Mouse (Mus musculus): Measurements from ENCODE around the gene Trib3. TPM values are rescaled to one million over a fixed set of nuclear protein-coding genes. Genes with fewer than 3 reads are reported as not detected.
A peak's percentile ranks its signal among the peaks of the same experiment; 100 is the strongest.

Gene Trib3
- 3.9 and 6.5 TPM in 2 replicates for polyA plus RNA-seq (2015; fragmentation: Nextera tagmentation; extraction: Ambion mirVana)

DNA sequence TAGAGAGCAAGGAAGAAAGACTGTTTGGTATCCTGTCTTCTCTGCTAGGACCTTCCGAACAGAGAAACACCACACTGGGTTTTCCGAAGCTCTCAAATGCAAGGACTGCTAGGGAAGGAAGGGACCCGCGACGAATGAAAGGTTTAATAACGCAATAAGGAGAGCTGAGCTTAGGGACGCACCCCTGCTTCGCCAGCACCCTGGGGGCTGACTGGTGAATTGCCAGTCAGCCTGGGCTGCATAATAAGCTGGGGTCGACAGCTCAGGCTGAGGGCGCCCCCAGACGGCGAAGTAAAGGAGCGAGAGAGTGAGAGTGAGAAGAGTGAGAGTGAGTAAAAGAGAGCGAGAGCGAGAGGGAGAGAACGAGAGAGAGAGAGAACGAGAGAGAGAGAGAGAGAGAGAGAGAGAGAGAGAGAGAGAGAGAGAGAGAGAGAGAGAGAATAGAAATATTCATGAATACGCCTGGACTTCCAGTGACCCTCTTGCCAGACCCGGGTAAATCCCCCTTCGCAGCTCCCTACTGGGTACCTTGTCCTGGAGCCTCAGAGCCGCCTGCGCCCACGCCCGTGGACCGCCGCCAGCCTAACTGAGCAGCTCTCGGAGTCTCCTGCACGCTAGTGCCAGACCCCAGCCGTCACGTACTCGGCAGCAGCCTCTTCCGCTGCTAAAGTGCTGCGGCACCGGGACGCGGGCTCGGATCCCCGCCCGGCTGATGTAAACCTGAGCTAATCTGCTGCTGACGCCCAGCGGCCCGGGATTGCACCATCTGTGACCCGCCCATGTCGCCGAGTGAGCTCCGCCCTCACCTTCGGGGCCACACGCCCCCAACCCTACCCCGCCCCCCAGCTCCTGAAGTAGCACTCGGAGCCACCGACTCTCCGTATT lies at the start of gene Trib3:
TSS of gene Trib3 (minus strand) at position 704 of the 885 bp plus-strand sequence.
- under 1% methylated on average over 52 of the region's 52 CpGs for WGBS
- H3K27ac ChIP-seq (replicated peaks): no peak within 1 kb of the TSS
- peaks cover 13% of the 10 kb centered on the region for H3K4me1 ChIP-seq
- no peaks in the 10 kb centered on the region for H3K36me3 ChIP-seq
- peak within 1 kb of the TSS; percentile 95 for H3K4me2 ChIP-seq (replicated peaks)
- H3K9ac ChIP-seq: peak within 1 kb of the TSS; percentile 24
- ATAC-seq (ENCODE audit: insufficient number of reproducible peaks, low FRiP score, low TSS enrichment, low read depth): peak; percentile 79
- H3K9me3 ChIP-seq (replicated peaks): no peaks in the 10 kb centered on the region
- 0 out of 2 replicates have a peak, but pooled peaks cover 3% of the 10 kb centered on the region for H3K27me3 ChIP-seq
- H3K4me3 ChIP-seq (replicated peaks): peak within 1 kb of the TSS; percentile 56

DNA sequence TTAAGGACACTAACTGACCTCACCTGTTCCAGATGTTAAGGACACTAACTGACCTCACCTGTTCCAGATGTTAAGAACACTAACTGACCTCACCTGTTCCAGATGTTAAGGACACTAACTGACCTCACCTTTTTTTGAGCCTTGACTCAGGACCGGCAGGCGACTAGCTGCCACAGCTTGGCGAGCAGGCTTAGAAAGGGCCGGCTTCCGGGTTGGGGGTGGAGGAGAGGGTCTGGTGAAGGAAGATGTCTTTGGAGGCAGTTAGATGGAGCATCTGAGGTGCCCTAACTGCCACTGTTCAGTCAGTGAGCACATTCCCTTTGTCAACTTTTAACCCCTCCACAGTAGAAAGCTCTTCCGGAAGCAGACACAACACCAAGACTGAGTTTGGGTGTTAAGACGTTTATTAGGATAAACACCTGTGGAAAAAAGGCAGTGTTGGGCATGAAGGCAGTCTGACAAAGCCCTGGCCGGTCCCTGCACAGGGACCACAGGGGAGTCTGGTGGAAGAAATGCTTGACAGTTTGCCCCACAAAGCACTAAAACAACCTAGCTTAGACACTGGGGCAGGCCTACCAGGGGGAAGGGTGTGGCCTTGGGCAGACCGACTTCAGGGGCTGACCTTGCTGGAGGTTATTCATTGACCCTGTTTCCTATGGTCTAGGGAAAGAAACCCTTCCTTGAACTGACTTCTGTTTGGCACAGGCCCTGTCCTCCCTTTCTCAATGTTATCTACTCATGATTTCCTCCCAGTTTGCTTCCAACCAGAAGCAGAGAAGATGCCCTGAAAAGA lies 49.6 kb upstream of the Trib3 start:
- no peak for ATAC-seq (ENCODE audit: insufficient number of reproducible peaks, low FRiP score, low TSS enrichment, low read depth)
- Histone ChIP-seq H3K36me3 (0 out of 2 replicates have a peak, but pooled peaks cover 4% of the 10 kb centered on the region), H3K4me2 (replicated peaks) (no peak overlapping the region), H3K27me3 (no peaks in the 10 kb centered on the region), H3K4me3 (replicated peaks) (no peak overlapping the region), H3K27ac (replicated peaks) (no peak overlapping the region), H3K9ac (no peak overlapping the region), H3K9me3 (replicated peaks) (no peaks in the 10 kb centered on the region), H3K4me1 (peaks cover 26% of the 10 kb centered on the region)
- WGBS: 45% methylated on average over 9 of the region's 9 CpGs

DNA sequence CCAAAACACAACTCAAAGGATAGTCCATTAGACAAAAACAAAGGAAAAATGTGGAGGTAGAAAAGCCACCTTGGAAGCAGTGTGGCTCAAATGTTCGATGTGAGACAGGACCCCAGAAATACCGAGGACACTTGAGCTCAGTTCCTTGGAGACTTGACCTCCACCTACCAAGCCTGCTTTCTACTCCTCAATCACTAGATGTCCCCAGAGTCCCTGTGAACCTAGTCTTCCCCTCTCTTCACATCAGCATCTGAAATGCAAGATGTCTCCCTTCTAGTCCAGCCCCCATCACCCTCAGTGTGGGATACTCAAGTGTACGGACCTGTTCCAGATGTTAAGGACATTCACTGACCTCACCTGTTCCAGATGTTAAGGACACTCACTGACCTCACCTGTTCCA lies 49.0 kb upstream of the Trib3 start:
- no peak overlapping the region for H3K4me3 ChIP-seq (replicated peaks)
- 12% methylated on average over 3 of the region's 3 CpGs for WGBS

DNA sequence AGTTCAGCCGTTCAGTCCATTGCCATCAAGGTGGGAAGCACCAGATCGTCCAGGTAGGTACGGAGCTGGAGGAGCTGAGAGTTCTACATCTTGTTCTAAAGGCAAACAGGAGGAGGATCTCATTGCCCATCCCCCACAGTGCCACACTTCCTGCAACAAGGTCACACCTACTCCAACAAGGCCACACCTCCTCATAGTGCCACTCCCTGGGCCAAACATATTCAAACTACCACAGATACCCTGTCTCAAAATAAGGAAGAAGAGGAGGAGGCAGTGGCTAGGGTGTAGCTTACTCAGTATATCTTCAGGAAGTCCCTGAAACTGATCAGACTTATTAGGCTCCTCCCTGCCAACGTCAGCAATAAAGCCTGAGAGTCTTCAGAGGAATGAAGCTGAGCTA lies 40.4 kb upstream of the Trib3 start:
- no peak overlapping the region for H3K4me2 ChIP-seq (replicated peaks)
- no peaks in the 10 kb centered on the region for H3K4me1 ChIP-seq
- H3K4me3 ChIP-seq (replicated peaks): no peak overlapping the region
- no peak overlapping the region for H3K27ac ChIP-seq (replicated peaks)
- no peaks in the 10 kb centered on the region for H3K9me3 ChIP-seq (replicated peaks)
- no peak for ATAC-seq (ENCODE audit: insufficient number of reproducible peaks, low FRiP score, low TSS enrichment, low read depth)
- no peaks in the 10 kb centered on the region for H3K36me3 ChIP-seq
- no peaks in the 10 kb centered on the region for H3K27me3 ChIP-seq
- WGBS: 82% methylated on average over 4 of the region's 4 CpGs
- no peak overlapping the region for H3K9ac ChIP-seq

More for the DNA sequence above, 49.0 kb upstream of the Trib3 start:
- Histone ChIP-seq H3K36me3 (0 out of 2 replicates have a peak, but pooled peaks cover 4% of the 10 kb centered on the region), H3K9ac (no peak overlapping the region), H3K4me2 (replicated peaks) (no peak overlapping the region), H3K27ac (replicated peaks) (no peak overlapping the region), H3K27me3 (no peaks in the 10 kb centered on the region), H3K4me1 (peaks cover 26% of the 10 kb centered on the region), H3K9me3 (replicated peaks) (no peaks in the 10 kb centered on the region)
- no peak for ATAC-seq (ENCODE audit: insufficient number of reproducible peaks, low FRiP score, low TSS enrichment, low read depth)

DNA sequence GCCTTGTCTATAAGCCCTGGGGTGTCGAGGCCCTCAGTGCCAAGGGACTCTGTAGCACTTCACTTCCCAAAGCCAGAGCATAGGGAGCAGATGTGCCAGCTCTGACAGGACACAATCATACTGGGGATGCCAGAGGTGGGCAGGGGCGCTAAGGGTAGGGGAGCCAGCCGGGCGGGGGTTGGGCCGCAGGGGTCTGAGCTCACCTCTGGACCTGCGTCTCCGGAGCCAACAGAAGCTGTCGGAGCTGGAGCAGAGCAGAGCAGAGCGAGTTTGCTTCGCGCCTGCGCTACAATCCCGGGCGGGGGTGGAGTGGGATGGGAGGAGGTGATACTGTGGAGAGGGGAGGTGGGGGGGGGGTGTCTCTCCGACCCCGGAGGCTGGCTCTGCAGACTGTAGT lies 32.5 kb upstream of the Trib3 start, which contains the start of gene Nrsn2:
TSS of gene Nrsn2 (minus strand) at position 294 of the 397 bp plus-strand sequence.
- no peak within 1 kb of the TSS for H3K27ac ChIP-seq (replicated peaks)
- ATAC-seq (ENCODE audit: insufficient number of reproducible peaks, low FRiP score, low TSS enrichment, low read depth): 0 out of 2 replicates have a peak, but pooled peaks have one; percentile 48
- peaks cover 11% of the 10 kb centered on the region for H3K4me1 ChIP-seq
- peaks cover 23% of the 10 kb centered on the region; the same call in 1 of the 2 replicates for H3K27me3 ChIP-seq
- no peaks in the 10 kb centered on the region for H3K9me3 ChIP-seq (replicated peaks)
- WGBS: 2% methylated on average over 16 of the region's 16 CpGs
- no peak within 1 kb of the TSS for H3K9ac ChIP-seq
- peak within 1 kb of the TSS; percentile 17 for H3K4me3 ChIP-seq (replicated peaks)
- peak within 1 kb of the TSS; percentile 44 for H3K4me2 ChIP-seq (replicated peaks)
- no peaks in the 10 kb centered on the region for H3K36me3 ChIP-seq

DNA sequence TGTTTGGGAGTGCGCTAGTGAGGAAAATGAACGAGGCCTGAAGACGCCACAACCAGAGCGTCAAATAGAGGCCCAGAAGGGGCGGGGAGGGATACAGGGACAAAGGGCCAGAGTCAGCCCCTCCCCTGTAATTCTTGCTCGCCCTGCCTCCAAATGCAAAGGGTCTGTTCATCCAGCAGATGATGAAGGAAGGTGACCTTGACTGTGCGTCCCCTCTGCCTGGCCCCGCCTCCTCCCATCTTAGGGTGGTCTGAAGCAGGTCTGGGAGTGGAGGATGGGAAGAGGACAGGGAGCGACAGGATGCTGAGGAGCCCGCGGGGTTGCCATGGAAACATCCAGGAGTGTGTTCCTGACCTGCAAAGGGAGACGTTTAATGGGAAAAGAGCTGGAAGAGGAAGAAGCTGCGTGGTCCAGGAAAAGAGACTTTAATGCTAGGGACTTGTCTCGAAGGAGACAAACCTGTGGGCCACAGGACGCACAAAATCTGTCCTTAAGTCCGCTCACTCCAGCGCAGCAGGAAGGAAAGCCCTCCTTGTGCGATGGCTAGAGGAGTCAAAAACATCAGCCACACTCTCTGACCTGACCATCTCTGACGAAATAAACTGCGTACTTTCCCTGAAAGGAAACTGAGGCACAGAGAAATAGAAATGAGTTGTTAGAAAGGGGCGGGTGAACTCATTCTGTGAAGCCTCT lies 32.0 kb upstream of the Trib3 start:
- H3K27ac ChIP-seq (replicated peaks): no peak overlapping the region
- ATAC-seq (ENCODE audit: insufficient number of reproducible peaks, low FRiP score, low TSS enrichment, low read depth): no peak
- H3K4me3 ChIP-seq (replicated peaks): peak overlapping the region; percentile 17; the same call in 1 of the 2 replicates
- H3K9ac ChIP-seq: no peak overlapping the region
- H3K9me3 ChIP-seq (replicated peaks): no peaks in the 10 kb centered on the region
- H3K27me3 ChIP-seq: peaks cover 23% of the 10 kb centered on the region; the same call in 1 of the 2 replicates
- WGBS: 9% methylated on average over 21 of the region's 21 CpGs
- no peak overlapping the region; the same call in 1 of the 2 replicates for H3K4me2 ChIP-seq (replicated peaks)
- peaks cover 11% of the 10 kb centered on the region for H3K4me1 ChIP-seq
- no peaks in the 10 kb centered on the region for H3K36me3 ChIP-seq

DNA sequence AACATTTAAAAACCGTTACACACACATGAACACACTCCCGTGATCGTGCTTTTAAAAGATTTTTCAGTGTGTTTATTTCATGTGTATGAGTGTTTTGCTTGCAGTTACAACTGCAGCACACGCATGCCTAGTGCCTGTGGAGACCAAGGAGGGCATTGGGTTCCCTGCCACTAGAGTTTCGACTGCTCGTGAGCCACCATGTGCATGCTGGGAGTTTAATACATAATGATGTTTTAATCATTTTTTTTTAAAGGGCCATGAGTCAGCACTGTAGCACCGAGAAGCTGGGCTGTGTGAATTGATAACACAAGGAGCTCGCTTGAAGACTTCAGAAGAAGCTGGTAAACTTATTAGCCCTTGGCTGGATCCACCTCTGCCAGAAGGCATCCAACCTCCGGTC lies 29.7 kb upstream of the Trib3 start:
- H3K4me3 ChIP-seq (replicated peaks): no peak overlapping the region
- WGBS: 75% methylated on average over 9 of the region's 9 CpGs
- H3K4me1 ChIP-seq: peaks cover 16% of the 10 kb centered on the region
- H3K9ac ChIP-seq: no peak overlapping the region
- H3K27ac ChIP-seq (replicated peaks): no peak overlapping the region
- H3K4me2 ChIP-seq (replicated peaks): no peak overlapping the region
- no peaks in the 10 kb centered on the region for H3K36me3 ChIP-seq
- peaks cover 23% of the 10 kb centered on the region; the same call in 1 of the 2 replicates for H3K27me3 ChIP-seq
- no peaks in the 10 kb centered on the region for H3K9me3 ChIP-seq (replicated peaks)
- ATAC-seq (ENCODE audit: insufficient number of reproducible peaks, low FRiP score, low TSS enrichment, low read depth): no peak

DNA sequence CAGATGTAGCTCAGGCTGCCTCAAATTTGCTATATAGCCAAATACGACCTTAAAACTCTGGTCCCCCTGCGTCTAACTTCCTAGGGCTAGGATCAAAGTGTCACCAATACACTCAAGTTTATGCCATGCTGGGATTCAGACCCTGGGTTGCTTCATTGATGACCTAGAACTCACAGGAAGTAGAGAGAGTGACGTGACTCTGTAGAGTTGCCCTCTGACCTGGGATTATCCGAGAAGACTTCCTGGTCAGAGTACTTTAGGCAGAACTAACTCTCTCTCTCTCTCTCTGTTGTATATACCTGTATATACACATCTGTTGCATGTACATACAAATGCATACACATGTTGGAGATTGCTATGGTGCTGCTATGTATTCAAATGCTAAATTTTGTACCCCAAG lies 28.8 kb upstream of the Trib3 start:
- H3K9me3 ChIP-seq (replicated peaks): no peaks in the 10 kb centered on the region
- no peak overlapping the region for H3K4me3 ChIP-seq (replicated peaks)
- peaks cover 16% of the 10 kb centered on the region for H3K4me1 ChIP-seq
- no peaks in the 10 kb centered on the region for H3K36me3 ChIP-seq
- WGBS: 56% methylated on average over 4 of the region's 4 CpGs
- no peak overlapping the region for H3K27ac ChIP-seq (replicated peaks)
- no peak for ATAC-seq (ENCODE audit: insufficient number of reproducible peaks, low FRiP score, low TSS enrichment, low read depth)
- H3K4me2 ChIP-seq (replicated peaks): no peak overlapping the region
- H3K9ac ChIP-seq: no peak overlapping the region
- H3K27me3 ChIP-seq: peaks cover 23% of the 10 kb centered on the region; the same call in 1 of the 2 replicates

DNA sequence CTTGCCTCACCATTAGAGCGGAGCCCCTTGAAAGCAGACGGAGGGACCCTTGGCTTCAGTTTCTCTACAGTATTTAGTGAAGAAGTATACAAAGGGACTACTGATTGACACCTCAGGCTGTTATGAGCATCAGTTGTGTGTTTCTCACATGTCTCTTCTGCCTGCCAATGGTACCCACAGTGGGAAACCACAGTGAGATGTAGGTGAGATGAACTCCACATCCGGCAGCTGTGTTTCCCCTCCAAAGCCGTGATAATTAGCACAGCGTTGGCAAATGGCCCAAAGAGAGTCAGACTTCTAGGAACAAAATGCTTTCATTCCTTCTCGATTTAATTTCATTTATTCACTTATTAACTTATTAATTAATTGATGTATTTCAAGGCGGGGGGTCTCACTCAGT lies 28.3 kb upstream of the Trib3 start:
- no peaks in the 10 kb centered on the region for H3K36me3 ChIP-seq
- H3K27me3 ChIP-seq: peaks cover 20% of the 10 kb centered on the region; the same call in 1 of the 2 replicates
- H3K27ac ChIP-seq (replicated peaks): no peak overlapping the region
- H3K9me3 ChIP-seq (replicated peaks): no peaks in the 10 kb centered on the region
- H3K4me1 ChIP-seq: peaks cover 16% of the 10 kb centered on the region
- no peak overlapping the region for H3K9ac ChIP-seq
- 78% methylated on average over 7 of the region's 7 CpGs for WGBS
- no peak for ATAC-seq (ENCODE audit: insufficient number of reproducible peaks, low FRiP score, low TSS enrichment, low read depth)
- no peak overlapping the region for H3K4me2 ChIP-seq (replicated peaks)
- H3K4me3 ChIP-seq (replicated peaks): no peak overlapping the region

DNA sequence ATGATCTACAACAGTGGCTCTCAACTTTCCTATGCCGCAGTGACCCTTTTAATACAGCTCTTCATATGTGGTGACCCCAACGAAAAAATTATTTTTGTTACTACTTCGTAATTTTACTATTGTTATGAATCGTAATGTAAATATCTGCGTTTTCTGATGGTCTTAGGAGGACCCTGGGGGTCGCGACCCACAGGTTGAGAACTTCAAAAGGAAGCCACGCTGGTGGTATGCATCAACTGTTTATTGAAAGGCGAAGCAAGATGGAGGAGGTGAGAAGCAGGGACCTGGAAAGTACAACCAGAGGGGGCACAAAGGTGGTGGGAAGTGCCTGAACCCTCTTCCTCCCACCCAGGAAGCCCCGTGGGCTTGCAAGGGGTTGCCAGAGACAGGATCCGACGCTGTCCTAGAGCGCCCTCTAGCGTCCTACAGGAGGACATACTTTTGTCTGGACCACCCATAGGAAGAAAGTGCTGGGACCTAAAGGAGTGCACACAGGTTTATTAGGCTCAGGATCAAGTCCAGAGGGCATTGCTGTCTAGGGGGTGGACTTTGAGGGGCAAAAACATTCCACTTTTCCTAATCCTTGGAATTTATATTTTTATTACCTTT lies 24.8 kb upstream of the Trib3 start:
- no peak overlapping the region for H3K9ac ChIP-seq
- H3K4me1 ChIP-seq: peaks cover 9% of the 10 kb centered on the region; the same call in 1 of the 2 replicates
- WGBS: 31% methylated on average over 14 of the region's 14 CpGs
- peak overlapping the region; percentile 25; the same call in 1 of the 2 replicates for H3K4me2 ChIP-seq (replicated peaks)
- no peaks in the 10 kb centered on the region for H3K36me3 ChIP-seq
- no peak overlapping the region for H3K27ac ChIP-seq (replicated peaks)
- no peaks in the 10 kb centered on the region for H3K27me3 ChIP-seq
- no peak overlapping the region for H3K4me3 ChIP-seq (replicated peaks)
- no peaks in the 10 kb centered on the region for H3K9me3 ChIP-seq (replicated peaks)
- no peak for ATAC-seq (ENCODE audit: insufficient number of reproducible peaks, low FRiP score, low TSS enrichment, low read depth)
